Mouse (Mus musculus): ENCODE measurements around the gene Acer1.

Acer1 gene

DNA sequence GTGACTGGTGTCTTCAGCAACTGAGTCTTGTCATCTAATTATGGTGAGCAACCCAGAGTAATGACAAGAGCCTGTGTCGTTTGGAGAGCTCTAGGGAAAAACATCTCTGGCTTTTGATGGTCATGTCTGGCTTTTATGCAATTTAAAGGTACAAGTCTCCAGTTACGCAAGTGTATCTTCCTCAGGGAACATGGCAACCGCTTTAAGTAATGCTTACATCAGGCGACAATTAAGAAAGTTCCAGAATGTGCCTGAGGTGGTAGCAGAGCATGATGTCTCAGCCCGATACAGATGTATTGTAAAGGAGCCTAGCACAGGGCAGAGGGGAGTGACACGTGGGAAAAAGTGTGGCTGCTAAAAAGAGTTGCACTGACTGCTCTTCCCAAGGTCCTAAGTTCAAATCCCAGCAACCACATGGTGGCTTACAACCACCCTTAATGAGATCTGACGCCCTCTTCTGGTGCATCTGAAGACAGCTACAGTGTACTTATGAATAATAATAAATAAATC is 7.0 kb upstream of the Acer1 start:
- DNase-seq: no peak

DNA sequence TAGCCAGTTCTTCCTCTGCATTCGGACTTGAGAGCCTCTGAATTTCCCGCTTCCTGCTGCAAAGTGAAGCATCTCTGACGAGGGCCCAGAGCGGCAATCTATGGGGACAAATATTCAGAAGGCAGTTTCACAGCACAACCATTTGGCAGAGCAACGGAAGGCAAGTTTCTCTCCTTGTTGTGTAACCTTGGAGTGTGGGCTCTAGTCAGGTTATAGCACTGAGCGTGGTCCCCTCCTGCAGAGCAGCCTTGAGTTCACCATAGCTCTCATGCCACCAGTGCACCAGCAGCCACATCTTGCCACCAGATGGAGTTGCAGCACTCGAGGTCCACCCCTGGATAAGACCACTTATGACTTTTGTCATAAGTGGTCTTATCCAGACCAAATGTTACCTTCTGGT is 6.5 kb upstream of the Acer1 start:
- no peak for DNase-seq

DNA sequence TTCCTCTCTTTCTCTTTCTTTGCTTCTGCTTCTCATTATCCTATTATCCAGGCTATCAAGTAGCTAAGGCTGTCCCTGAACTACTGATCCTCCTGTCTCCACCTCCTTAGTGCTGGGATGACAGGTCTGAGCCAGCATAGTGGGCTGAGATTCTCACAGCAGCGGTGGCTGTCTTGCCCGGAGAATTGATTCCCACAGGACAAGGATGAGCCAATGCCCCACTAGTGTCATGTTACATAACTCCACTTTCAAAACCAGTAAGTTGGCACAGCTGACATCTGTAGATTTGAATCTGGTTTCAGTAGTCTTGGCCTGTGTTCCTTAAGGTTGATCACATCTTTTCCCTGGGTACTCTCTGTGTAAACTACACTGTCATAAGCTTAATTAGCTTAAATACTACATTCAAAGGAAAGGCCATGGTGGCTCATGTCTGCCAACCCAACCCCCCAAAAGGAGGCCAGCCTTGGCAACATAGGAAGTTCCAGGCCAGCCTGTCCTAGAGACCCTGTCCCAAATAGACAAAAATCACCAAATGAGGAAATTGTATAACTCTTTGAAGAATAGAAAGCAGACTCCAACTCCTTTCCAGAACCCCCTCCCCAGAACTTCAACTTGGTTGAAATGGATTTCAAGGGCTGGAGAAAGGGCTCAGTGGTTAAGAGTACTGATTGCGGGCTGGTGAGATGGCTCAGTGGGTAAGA is 4.3 kb upstream of the Acer1 start:
- no peak for DNase-seq

DNA sequence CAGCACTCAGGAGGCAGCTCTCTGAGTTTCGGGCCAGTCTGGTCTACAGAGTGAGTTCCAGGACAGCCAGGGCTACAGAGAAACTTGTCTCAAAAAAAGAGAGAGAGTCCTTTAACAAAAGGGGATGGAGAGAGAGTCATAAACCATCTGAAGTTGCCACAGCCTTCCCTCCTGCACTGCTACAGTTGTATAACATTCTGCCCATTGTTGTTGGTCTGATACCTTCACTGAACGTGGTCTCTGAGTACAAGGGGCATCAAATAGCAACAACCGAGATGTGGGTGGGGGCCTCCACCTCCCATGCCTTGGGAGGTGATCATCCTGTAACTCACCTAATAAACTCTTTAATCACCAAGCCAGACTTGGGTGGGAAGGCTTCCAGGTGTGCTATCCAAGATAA is 3.7 kb upstream of the Acer1 start:
- DNase-seq: no peak

DNA sequence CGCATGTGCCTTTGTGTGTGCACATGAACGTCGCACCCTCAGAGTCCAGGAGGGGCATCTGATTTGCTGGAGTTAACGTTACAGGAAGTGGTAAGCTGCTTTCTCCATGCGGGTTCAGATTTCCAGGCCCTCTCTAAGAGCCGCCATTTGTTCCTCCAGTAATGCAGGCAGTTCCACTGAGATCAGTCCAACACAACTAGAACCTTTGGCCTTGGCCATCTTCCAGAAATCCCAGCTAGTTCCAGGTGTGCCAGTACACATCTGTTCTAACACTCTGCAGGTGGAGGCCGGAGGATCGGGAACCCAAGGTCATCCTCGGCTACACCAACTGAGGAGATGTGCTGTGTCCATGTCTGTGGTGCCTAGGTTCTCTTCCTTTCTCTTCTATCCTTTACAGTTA is 3.0 kb upstream of the Acer1 start:
- DNase-seq: no peak

DNA sequence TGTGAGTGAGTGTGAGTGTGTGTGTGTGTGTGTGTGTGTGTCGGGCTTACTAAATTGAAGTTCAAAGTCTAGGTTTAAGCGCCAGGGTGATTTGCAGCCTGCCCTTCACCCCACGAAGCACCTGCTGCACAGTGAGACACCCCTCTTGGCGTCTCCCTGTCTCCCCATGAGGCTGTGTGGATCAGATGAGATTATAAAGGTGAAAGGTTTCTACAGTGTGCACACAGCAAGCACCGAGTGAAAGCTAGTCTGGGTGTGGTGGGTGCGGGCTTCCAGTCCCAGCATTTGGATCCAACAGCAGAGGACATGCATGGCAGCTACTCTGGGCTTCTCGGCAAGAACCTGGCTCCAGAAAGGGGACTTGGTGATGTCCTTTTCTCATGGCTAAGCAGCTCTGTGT is 877 bp downstream of the Acer1 start:
- DNase-seq: no peak

DNA sequence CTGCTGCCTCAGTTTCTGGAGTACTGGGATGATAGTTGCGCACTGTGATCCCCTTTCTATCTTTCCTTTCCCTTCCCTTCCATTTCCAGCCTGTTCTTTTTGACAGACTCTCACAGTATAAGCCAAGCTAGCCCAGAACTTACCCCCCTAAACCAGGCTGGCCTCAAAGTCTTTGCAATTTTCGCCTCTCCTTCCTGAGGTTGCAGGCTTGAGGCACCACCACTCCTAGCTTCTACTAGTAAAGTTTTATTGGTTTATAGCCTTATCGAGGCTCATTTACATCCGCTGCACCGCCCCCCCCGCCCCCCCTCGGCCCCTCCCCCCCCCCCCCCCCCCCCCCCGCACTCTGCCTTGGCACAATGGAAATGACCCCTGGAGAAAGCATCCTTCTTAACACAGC is 2.4 kb downstream of the Acer1 start:
- no peak for DNase-seq

DNA sequence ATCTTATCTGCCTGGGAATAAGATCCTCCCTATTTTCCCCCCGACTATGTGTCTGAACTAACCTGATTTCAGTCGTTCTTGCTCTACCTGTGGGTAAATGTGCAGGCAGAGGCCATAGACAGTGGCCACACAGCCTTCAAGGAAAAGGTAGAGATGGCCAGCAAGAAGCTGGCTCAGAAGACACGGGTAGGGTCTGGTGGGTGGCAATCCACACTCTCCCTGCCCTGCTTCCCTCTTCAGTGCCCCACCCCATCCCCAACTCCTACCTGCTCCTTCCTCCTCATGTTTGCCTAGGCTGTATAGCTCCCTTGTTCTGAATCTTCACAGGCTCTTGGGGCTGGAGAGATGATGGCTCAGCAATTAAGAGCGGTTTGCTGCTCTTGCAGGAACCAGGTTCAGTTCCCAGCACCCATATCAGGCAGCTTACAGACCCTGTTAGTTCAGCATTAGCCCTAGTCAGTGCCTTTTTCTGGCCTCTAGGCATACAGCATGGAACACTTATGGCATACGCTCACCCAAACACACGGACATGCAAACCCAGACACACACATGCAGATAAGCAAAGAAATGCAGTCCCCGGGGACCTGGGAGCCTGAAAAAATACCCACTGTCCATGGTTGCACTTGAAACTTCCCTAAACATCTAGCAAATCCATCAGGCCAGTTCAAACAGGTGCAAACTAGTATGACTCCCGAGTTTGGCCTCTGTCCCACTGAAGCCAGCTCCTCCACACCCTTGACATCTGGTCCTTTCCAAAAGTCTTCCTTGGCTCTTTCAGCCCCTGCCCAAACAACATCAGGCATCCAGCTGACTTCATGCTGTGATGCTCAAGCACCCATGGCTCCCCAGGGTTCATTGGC is 5.2 kb downstream of the Acer1 start:
- DNase-seq: no peak

DNA sequence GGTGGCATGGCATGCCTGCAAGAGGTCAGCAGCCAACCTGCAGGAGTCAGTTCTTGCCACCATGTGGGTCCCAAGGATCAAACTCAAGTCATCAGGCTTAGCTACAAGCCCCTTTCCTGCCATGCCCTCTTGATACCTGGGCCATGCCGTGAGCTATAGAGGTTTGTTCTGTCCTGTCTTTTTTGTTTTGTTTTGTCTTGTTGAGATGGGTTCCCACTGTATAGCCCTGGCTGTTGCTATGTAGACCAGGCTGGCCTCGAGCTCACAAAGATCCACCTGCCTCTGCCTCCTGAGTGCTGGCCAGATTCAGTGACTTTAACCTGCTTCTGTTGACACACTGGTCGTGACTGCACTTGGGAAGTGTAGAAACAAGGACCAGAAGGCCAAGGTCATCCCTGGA is 6.5 kb downstream of the Acer1 start:
- no peak for DNase-seq

DNA sequence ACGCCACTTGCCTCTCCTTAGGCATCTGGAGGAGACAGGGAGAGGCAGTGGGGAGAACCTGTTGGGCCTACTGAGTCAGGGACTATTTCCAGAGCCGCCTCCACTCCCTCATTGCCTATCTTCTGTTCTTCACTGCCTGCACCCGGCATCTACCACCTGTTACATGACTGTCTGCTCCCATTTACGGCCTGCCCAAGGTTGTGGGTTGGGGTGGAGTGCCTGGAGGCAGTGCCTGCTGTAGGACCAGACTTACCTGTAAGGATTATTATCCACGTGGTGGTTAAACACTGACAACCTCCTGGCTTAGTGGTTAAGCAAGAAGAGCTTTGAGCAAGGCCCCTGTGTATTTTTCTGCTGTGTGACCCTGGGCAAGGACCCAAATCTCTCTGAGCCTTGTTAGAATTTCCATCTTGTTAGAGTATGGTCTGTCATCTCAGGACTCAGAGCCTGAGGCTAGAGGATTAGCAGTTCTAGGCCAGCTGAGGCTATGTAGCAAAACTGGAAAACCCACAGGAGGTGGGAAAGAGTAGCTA is 7.2 kb downstream of the Acer1 start:
- no peak for DNase-seq

DNA sequence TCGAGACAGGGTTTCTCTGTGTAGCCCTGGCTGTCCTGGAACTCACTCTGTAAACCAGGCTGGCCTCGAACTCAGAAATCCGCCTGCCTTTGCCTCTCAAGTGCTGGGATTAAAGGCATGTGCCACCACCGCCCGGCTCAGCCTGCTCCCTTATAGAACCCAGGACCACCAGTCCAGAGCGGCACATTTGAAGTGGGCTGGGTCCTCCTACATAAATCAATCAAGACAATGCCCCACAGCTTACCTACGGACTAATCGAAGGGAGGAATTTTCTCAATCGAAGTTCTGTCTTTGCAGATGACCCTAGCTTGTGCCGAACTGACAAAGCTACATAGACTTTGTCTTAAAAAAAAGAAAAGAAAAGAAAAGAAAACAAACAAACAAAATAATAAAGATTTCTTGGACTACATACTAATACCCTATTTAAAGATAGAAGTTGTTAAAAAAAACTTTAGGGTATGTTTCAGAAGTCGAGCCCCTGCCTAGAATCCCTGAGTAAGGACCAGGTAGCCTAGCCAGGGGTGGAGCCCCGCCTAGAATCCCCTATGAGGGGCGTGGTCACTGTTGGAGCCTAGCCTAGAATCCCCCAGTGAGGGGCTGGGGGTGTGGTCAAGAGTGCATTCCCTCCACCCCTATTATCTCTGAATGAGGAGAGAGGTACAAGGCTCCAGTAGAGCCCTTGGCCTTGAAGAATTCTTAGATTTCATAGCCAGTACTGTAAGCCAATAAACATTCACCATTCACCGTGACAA is 7.8 kb downstream of the Acer1 start:
- no peak for DNase-seq

DNA sequence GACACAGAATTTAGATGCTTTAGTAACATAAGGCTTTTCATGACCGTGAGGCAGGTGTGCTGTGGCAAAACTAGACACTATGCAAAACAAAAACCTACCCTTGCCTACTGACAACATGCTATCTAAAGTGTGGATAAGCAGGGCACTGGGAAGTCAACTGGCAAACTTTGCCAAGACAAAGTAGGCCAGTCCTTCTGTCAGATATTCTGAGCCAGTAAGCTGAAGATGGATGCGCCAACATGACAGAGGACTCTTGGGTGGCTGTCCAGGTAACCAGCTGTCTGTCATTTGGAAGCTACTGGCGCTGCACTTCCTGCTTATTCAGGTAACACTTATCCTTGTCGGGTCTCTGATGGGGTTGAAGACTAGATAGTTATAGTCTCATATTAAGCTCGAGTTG is 11.8 kb downstream of the Acer1 start:
- DNase-seq: no peak

DNA sequence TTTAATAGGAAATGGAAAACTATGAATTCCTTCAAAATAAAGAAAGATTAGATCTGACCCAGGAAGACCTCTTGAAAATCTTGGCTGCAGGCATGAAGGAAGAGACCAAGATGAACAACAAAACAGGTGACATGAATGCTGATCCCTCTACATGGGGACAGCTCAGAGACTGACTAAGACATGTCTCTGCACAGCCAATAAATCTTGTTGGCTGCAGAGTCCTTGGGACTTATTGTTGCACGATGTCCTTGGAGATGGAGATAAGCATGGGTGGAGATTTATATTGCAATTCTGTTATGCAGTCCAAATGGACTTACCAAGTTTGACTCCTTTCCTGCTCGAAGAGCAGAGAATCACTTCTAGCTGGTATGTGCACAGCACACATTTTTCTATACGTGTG is 12.6 kb downstream of the Acer1 start:
- DNase-seq: no peak

DNA sequence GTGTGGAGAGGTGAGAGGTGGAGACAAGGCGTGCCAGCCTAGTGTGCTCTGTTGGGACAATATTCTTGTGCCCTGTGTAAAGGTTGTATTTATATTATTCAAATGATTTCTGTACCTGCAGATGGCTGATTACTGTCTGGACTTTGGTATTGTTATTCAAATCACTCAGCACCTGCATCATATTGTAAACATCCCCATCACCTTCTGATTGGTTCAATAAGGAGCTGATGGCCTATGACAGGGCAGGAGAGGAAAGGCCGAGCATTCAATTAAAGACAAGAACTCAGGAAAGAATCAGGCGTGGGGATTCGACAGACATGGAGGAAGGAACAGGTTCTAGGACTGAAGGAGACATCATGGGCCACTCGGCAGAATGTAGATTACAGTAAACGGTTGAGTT is 18.3 kb downstream of the Acer1 start:
- no peak for DNase-seq

DNA sequence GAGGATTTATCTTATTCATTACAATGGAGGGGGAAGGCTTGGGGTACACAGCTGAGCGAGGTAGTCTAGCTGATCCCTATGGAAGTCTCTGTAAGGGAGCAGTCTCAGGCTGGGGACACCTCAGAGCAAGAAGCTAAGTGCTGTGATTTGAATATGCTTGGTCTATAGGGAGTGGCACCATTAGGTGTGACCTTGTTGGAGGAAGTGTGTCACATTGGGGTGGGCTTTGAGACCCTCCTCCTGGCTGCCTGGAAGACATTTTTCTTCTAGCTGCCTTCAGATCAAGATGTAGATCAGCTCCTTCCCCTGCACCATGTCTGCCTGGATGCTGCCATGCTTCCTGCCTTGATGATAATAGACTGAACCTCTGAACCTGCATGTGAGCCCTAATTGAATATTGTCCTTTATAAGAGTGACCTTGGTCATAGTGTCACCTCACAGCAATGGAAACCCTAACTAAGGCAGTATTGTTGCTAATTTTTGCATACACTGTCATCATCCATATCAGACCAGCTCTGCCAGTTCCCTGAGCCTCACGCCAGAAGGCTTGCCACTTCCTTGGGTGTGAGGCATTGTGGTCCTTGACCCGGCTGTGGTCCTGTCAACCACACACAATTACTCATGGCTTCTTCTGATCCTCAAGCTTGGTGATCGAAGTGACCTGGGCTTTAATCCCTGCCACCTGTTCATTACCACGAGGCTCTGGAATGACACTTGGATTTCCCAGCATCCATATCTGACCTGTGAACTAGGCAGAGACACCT is 19.1 kb downstream of the Acer1 start:
- DNase-seq: no peak

DNA sequence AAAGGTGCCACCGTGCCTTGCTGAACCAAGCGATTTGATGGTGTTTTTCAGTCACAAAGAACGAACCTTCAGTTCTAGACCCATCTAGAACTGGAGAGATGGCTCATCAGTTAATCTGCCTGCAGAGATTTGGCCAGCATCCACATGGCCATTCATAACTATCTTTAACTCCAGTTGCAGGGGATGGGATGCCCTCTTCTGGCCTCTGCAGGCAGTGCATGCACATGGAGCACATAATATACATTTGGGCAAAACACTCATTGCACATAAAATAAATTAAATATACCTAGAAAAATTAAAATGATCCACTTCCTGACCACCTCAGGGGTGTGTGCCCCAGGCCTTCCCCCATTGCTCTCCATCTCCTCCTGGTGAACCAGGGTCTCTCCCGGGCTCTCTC is 20.0 kb downstream of the Acer1 start:
- no peak for DNase-seq

DNA sequence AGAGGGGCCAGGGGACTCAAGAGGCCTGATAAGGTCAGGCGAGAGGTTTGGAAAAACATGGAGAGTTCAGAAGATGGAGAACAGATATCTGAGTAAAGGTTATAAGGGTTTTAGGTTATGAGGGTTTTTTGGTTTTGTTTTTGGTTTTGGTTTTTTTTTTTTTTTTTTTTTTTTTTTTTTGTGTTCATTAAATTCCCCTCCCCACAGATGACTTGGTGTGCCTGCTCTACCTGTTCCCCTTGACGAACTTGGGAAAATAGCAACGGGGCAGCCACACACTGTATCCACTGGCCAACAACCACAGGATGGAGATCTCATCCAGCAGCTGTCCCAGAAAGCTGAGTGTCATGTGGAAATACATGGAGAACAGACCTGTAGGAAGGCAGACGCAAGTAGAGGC is 23.3 kb downstream of the Acer1 start:
- DNase-seq: no peak

DNA sequence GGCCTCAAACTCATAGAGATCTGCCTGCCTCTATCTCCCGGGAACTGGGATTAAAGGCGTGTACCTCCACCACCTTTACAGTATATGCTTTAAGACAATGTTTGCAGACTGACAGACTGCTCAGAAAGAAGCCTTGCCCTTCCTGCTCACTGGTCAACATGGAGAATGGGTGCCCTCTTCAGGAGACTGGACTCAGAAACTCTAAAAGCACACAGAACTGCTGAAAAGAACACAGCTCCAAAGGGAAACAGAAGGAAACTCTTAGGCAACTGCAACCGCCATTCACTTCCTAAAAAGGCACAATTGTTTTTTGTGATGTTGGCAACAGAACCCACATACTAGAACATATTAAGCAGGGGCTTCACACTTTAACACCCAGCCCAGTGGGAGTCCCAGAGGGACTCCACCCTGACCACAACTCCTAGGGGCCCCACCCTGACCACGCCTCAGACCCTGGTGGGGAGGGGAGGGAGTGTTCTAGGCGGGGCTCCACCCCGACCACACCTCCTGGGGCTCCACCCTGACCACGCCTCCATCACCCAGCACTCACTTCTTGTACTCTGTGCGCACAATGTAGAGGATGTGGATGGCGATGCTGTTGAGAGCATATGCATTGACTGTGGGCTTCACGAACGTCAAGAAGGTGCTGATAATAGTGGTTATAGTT is 24.0 kb downstream of the Acer1 start:
- DNase-seq: peak; percentile 79 to 80

DNA sequence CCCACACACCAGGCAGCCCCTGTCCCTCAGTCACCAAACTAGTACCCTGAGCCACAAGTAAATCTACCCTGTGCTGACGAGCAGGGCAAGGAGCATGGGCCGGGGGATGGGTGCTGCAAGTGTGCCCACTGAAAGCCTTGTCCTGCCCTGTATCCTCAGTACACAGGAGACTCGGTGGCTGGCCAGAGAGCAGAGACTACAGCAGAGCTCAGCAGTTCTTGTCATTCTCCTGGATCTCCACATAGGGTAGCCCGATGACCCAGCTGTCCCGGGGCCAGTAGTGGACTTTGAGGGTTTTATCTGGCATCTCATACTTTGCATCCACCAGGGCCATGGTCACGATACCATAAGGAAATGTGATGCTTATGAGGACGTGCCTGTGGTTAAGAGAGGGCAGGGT is 27.1 kb downstream of the Acer1 start:
- no peak for DNase-seq

DNA sequence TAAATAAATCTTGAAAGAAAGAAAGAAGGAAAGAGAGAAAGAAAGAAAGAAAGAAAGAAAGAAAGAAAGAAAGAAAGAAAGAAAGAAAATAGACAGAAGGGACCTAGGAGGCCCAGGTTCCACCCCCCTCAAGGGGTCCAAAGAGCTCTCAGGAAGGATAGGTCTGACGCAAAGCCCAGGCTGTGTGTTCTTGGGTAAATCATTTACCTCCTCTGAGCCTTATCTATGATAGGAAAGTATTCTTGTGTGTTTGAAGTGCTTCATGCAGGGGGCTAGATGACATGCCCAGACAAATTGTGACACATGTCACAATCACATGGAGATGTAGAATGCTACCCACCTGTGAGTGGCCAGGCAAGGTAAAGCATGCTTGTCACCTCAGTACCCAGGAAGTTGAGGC is 29.3 kb downstream of the Acer1 start:
- DNase-seq: no peak

DNA sequence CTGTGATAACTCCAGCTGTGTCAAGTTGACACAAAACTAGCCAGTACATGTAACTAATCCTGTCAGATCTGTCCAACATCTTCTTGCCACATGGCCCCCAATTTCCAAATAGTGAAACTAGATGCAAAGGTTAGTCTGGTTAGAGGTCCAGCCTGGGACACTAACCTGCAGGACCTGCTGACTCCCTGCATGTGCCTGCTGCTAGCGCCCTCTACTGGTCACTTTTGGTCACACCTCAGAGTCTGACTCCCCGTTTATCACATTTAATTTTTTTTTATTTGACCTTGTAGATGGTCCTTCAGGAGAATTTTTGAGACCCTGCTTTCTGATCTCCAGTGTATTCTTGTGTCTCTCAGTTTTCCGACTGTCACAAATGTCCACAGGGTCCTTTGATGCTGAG is 31.0 kb downstream of the Acer1 start:
- peak; percentile 80 for DNase-seq

DNA sequence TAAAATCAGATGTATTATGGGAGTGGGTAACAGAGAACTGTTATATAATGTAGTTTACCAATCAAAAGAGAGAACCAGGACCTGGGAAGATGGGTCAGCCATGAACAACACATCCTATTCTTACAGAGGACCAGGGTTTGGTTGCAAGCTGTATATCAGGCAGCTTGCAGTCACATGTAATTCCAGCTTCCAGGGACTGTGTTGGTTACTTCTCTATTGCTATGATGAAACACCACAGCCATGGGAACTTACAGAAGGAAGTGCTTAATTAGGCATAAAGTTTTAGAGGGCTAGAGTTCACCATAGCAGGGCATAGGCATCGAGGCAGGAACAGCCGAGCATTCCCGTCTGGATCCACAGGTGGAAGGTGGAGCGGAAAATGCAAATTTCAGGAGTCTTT is 43.2 kb downstream of the Acer1 start:
- no peak for DNase-seq
